Mouse (Mus musculus): ENCODE data around the gene Usp7. TPM values are rescaled to one million over a fixed set of nuclear protein-coding genes. Genes with fewer than 3 reads are reported as not detected.
A peak's percentile ranks its signal among the peaks of the same experiment; 100 is the strongest.

The Usp7 gene
- polyA plus RNA-seq, 1 experiment from 2014 or later, result 16.5 TPM

DNA sequence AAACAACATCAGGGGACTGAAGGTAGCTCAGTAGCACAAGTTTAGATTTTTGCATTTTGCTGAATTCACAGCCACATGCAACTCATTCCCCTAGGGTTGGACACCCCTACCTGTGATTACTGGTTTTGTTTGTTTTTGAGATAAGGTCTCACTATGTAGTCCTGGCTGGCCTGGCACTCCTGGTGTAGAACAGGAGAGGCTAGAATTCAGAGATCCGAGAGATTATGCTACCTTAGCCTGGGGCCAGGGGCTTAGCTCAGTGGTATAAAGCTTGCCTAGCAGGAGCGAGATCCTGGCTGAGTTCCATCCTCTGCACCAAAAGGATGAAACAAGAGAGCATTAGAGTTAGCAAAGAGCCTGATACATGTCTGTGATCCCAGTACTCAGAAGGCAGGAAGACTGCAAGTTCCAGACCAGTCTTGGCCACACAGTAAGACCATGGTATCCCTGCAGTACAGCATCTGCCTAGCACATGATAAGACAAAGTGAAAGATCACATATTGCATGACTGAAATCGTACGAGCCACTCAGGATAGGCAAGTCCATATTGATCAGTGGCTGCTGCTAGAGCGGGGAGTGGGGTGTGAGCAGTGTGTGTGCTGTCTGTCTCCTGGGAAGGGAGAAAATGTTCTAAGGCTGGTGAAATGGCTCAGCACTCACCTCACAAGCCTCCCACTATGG, 40.4 kb downstream of the Usp7 start:
- 67% methylated on average over 5 of the region's 5 CpGs for WGBS
- Histone ChIP-seq H3K27ac (ENCODE audit: low read length) (no peak overlapping the region), H3K9ac (replicated peaks; ENCODE audit: low read depth) (no peak overlapping the region), H3K4me2 (replicated peaks; ENCODE audit: low read depth, low read length) (no peak overlapping the region), H3K4me1 (ENCODE audit: insufficient read depth, low read depth, low read length) (no peaks in the 10 kb centered on the region), H3K36me3 (ENCODE audit: insufficient read depth, low read length) (no peaks in the 10 kb centered on the region), H3K27me3 (replicated peaks; ENCODE audit: insufficient read depth, low read length) (no peaks in the 10 kb centered on the region), H3K4me3 (ENCODE audit: low read depth, low read length) (no peak overlapping the region), H3K9me3 (ENCODE audit: low read length) (no peaks in the 10 kb centered on the region)
- ATAC-seq (no peak), DNase-seq (ENCODE audit: low spot score) (no peak)
- no peak for TF ChIP-seq CTCF (IDR thresholded peaks at IDR 0.05)
- no peak for TF ChIP-seq EP300 (IDR thresholded peaks at IDR 0.05)

DNA sequence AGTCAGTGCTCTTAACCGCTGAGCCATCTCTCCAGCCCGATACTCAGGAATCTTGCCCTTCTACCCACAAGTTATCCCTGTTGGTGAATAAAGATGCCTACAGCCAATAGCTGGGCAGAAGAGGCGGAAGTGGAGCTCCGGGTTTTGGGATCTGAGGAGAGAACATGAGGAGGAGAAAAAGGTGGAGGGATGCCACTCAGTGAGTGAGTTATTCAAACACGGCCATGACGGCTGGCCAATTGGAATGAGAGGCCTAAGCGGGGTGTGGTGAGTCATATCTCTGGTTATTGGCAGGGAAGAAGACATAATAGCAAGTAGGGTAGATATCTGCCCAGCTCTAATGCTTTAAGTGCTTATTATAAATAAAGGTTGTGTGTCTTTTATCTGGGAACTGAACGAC, 43.2 kb downstream of the Usp7 start:
- TF ChIP-seq EP300 (IDR thresholded peaks at IDR 0.05), result no peak
- no peak for TF ChIP-seq CTCF (IDR thresholded peaks at IDR 0.05)
- H3K27ac ChIP-seq (ENCODE audit: low read length), result no peak overlapping the region
- 84% methylated on average over 8 of the region's 8 CpGs for WGBS
- no peaks in the 10 kb centered on the region for H3K27me3 ChIP-seq (replicated peaks; ENCODE audit: insufficient read depth, low read length)
- H3K4me2 ChIP-seq (replicated peaks; ENCODE audit: low read depth, low read length), result no peak overlapping the region
- ATAC-seq (no peak), DNase-seq (ENCODE audit: low spot score) (no peak)
- no peak overlapping the region for H3K4me3 ChIP-seq (ENCODE audit: low read depth, low read length)
- no peaks in the 10 kb centered on the region for H3K9me3 ChIP-seq (ENCODE audit: low read length)
- H3K9ac ChIP-seq (replicated peaks; ENCODE audit: low read depth), result no peak overlapping the region
- H3K4me1 ChIP-seq (ENCODE audit: insufficient read depth, low read depth, low read length), result no peaks in the 10 kb centered on the region
- H3K36me3 ChIP-seq (ENCODE audit: insufficient read depth, low read length), result no peaks in the 10 kb centered on the region

DNA sequence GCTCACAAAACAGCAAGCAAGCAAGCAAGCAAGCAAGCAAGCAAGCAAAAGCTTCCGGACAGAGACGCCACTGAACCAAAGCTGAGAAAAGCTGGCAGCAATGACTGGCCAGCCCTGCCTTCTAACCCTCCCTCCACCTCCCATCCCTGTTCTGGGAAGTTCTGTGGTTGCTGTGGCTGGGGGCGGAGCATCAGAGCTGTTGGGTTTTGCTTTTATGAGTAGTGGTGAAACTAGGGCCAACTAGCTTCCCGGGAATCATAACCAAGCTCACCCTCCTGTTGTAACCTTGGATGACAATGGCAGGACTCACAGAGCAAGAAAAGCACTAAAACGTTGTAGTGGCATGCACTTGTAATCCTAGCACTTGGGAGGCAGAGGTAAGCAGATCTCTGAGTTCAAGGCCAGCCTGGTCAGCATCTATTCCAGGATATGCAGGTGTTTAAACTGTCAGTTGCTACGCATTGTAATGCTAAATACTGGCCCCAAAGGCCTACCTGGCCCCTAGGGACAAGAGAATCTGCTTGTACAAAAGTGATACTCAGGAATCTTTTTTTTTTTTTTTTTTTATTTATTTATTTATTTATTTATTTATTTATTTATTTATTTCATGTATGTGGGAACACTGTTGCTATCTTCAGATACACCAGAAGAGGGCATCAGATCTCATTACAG, 43.8 kb downstream of the Usp7 start:
- H3K4me1 ChIP-seq (ENCODE audit: insufficient read depth, low read depth, low read length), result no peaks in the 10 kb centered on the region
- no peaks in the 10 kb centered on the region for H3K36me3 ChIP-seq (ENCODE audit: insufficient read depth, low read length)
- no peak overlapping the region for H3K4me2 ChIP-seq (replicated peaks; ENCODE audit: low read depth, low read length)
- no peak overlapping the region for H3K27ac ChIP-seq (ENCODE audit: low read length)
- peak; percentile 11 for DNase-seq (ENCODE audit: low spot score)
- no peak overlapping the region for H3K9ac ChIP-seq (replicated peaks; ENCODE audit: low read depth)
- no peak overlapping the region for H3K4me3 ChIP-seq (ENCODE audit: low read depth, low read length)
- 74% methylated on average over 6 of the region's 6 CpGs for WGBS
- ATAC-seq, result no peak
- TF ChIP-seq CTCF (IDR thresholded peaks at IDR 0.05) (no peak), EP300 (IDR thresholded peaks at IDR 0.05) (no peak)
- H3K9me3 ChIP-seq (ENCODE audit: low read length), result no peaks in the 10 kb centered on the region
- no peaks in the 10 kb centered on the region for H3K27me3 ChIP-seq (replicated peaks; ENCODE audit: insufficient read depth, low read length)

DNA sequence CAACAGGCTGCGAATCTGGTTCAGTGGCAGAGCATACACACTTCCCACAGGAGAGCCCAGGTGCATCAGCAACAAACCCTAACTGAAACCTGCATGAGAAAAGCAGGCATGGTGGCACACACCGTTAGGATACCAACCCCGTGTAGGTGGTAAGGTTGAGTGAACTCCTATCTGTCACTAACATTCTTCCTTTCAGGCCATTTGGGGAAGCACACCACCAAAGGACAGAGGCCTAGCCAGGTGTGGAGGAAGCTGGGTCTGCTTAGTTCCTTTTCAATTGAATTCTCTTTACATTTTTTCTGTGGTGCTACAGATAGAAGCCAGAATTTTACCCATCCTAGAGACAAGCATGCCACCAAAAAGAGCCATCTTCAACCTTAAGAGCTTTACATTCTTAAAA, 44.3 kb downstream of the Usp7 start:
- no peak overlapping the region for H3K27ac ChIP-seq (ENCODE audit: low read length)
- no peak for TF ChIP-seq CTCF (IDR thresholded peaks at IDR 0.05)
- no peak for TF ChIP-seq EP300 (IDR thresholded peaks at IDR 0.05)

DNA sequence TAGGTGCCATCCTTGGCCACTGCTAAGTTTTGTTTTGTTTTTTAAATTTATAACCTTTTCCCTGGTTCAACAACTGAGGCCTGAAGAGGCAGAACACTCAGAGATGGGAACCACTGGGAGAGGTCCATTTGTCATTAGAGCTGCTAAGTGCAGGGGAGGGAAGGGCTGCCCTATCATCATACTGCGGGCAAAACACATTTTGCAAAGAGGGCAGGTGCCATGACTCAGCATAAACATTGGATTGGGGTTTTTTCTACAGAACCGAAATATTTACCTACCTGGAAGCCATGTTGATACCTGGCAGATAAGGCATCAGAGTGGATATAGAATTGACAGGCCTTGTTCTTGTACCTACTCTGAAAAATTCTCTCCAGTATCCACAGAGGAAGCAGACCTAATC, 45.6 kb downstream of the Usp7 start:
- Histone ChIP-seq H3K4me2 (replicated peaks; ENCODE audit: low read depth, low read length) (no peak overlapping the region), H3K9me3 (ENCODE audit: low read length) (no peaks in the 10 kb centered on the region), H3K4me1 (ENCODE audit: insufficient read depth, low read depth, low read length) (no peaks in the 10 kb centered on the region), H3K9ac (replicated peaks; ENCODE audit: low read depth) (no peak overlapping the region), H3K4me3 (ENCODE audit: low read depth, low read length) (no peak overlapping the region), H3K27ac (ENCODE audit: low read length) (no peak overlapping the region), H3K27me3 (replicated peaks; ENCODE audit: insufficient read depth, low read length) (no peaks in the 10 kb centered on the region), H3K36me3 (ENCODE audit: insufficient read depth, low read length) (no peaks in the 10 kb centered on the region)
- ATAC-seq (no peak), DNase-seq (ENCODE audit: low spot score) (no peak)
- no peak for TF ChIP-seq CTCF (IDR thresholded peaks at IDR 0.05)
- no peak for TF ChIP-seq EP300 (IDR thresholded peaks at IDR 0.05)
- 66% methylated on average over 2 of the region's 2 CpGs for WGBS

More for the DNA sequence above, 44.3 kb downstream of the Usp7 start:
- H3K4me1 ChIP-seq (ENCODE audit: insufficient read depth, low read depth, low read length), result no peaks in the 10 kb centered on the region
- H3K27me3 ChIP-seq (replicated peaks; ENCODE audit: insufficient read depth, low read length), result no peaks in the 10 kb centered on the region
- H3K9me3 ChIP-seq (ENCODE audit: low read length), result no peaks in the 10 kb centered on the region
- H3K4me2 ChIP-seq (replicated peaks; ENCODE audit: low read depth, low read length), result no peak overlapping the region
- H3K9ac ChIP-seq (replicated peaks; ENCODE audit: low read depth), result no peak overlapping the region
- no peak overlapping the region for H3K4me3 ChIP-seq (ENCODE audit: low read depth, low read length)
- ATAC-seq, result no peak
- DNase-seq (ENCODE audit: low spot score), result no peak
- H3K36me3 ChIP-seq (ENCODE audit: insufficient read depth, low read length), result no peaks in the 10 kb centered on the region
- WGBS, result 77% methylated on average over 3 of the region's 3 CpGs

DNA sequence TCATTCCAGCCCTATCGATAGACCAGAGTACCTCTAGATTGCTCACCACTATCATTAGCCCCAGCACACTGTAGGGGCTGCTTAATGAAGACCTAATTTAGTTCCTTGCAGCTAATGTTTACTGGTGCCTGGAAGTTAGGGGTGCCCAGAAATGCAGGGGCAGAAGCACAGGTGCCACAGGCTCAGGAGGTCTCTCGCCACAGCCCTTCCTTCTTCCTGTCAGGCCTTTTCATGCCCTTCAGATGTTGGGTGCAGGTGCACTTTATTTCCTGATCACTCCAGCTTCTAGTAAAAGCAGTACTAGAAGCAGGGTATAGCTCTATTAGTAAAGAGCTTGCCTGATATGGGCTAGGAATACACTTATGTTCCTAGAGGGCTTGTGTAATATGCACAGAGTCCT, 46.4 kb downstream of the Usp7 start:
- Histone ChIP-seq H3K4me3 (ENCODE audit: low read depth, low read length) (no peak overlapping the region), H3K9ac (replicated peaks; ENCODE audit: low read depth) (no peak overlapping the region), H3K4me1 (ENCODE audit: insufficient read depth, low read depth, low read length) (no peaks in the 10 kb centered on the region), H3K27ac (ENCODE audit: low read length) (no peak overlapping the region), H3K4me2 (replicated peaks; ENCODE audit: low read depth, low read length) (no peak overlapping the region), H3K27me3 (replicated peaks; ENCODE audit: insufficient read depth, low read length) (no peaks in the 10 kb centered on the region), H3K9me3 (ENCODE audit: low read length) (no peaks in the 10 kb centered on the region), H3K36me3 (ENCODE audit: insufficient read depth, low read length) (no peaks in the 10 kb centered on the region)
- ATAC-seq (no peak), DNase-seq (ENCODE audit: low spot score) (no peak)
- no peak for TF ChIP-seq EP300 (IDR thresholded peaks at IDR 0.05)
- TF ChIP-seq CTCF (IDR thresholded peaks at IDR 0.05), result no peak
- WGBS, result 88% methylated on average over 2 of the region's 2 CpGs
